Mouse (Mus musculus): ENCODE results near the gene Txndc12. TPM values are rescaled to one million over a fixed set of nuclear protein-coding genes. Genes with fewer than 3 reads are reported as not detected.

Gene Txndc12
- polyA plus RNA-seq, 1 experiment from 2014 or later = 27.0 TPM

DNA sequence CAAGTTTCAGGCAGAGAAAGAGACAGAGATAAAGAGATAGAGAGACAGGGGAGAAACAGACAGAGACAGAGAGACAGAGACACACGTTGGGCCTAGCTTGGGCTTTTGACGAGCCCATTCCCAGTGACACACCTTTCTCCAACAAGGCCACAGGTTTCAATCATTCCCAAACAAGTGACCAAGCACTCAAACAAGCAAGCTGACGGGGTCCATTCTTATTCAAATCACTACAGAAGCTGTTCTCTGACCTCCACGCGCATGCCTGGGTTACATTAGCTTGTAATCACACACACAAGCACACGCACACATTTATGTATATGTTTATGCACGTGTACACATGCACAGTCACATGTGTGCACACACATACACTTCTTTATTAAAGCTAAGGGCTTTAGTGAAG lies 66.0 kb downstream of the Txndc12 start:
- no peak overlapping the region for H3K27ac ChIP-seq (replicated peaks)
- H3K9ac ChIP-seq = no peak overlapping the region
- H3K4me3 ChIP-seq (replicated peaks) = no peak overlapping the region
- no peaks in the 10 kb centered on the region for H3K4me1 ChIP-seq (replicated peaks)
- H3K4me2 ChIP-seq = no peak overlapping the region
- whole genome bisulfite sequencing (ENCODE audit: insufficient replicate concordance) = 71% methylated on average over 7 of the region's 7 CpGs
- ATAC-seq (ENCODE audit: insufficient read depth) = no peak
- H3K36me3 ChIP-seq (replicated peaks) = no peaks in the 10 kb centered on the region
- H3K27me3 ChIP-seq = no peaks in the 10 kb centered on the region
- H3K9me3 ChIP-seq (replicated peaks) = no peaks in the 10 kb centered on the region

- ATAC-seq (ENCODE audit: insufficient read depth) = no peak
- Histone ChIP-seq H3K36me3 (replicated peaks) (no peaks in the 10 kb centered on the region), H3K27me3 (peaks cover 15% of the 10 kb centered on the region), H3K27ac (replicated peaks) (no peak overlapping the region), H3K4me1 (replicated peaks) (no peaks in the 10 kb centered on the region), H3K9ac (no peak overlapping the region), H3K4me3 (replicated peaks) (no peak overlapping the region), H3K4me2 (no peak overlapping the region), H3K9me3 (replicated peaks) (no peaks in the 10 kb centered on the region)
- 66% methylated on average over 9 of the region's 9 CpGs for WGBS (ENCODE audit: insufficient replicate concordance)
These were observed 68.5 kb downstream of the Txndc12 start for GRCm38 (mm10) chr4:108902886-108903285.

DNA sequence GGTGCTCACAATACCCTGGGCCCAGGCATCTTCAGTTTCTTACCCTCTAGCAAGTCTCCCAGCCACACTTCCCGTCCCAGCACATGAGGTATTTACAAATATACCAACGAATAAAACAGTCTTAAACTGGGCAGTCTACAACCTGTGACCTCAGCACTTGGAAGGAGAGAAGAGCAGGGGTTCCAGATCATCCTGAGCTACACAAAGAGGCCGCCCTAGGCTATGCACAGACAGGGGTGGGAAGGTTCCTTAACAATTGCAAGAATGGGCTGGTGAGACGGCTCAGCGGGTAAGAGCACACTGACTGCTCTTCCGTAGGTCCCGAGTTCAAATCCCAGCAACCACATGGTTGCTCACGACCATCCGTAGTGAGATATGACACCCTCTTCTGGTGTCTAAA lies 68.9 kb downstream of the Txndc12 start:
- ATAC-seq (ENCODE audit: insufficient read depth) = no peak
- 71% methylated on average over 9 of the region's 9 CpGs for WGBS (ENCODE audit: insufficient replicate concordance)
- Histone ChIP-seq H3K9me3 (replicated peaks) (no peaks in the 10 kb centered on the region), H3K9ac (no peak overlapping the region), H3K27ac (replicated peaks) (no peak overlapping the region), H3K36me3 (replicated peaks) (no peaks in the 10 kb centered on the region), H3K4me3 (replicated peaks) (no peak overlapping the region), H3K27me3 (peaks cover 19% of the 10 kb centered on the region), H3K4me1 (replicated peaks) (no peaks in the 10 kb centered on the region), H3K4me2 (no peak overlapping the region)

GRCm38 (mm10) chr4:108904076-108904475 lies 69.7 kb downstream of the Txndc12 start:
- Histone ChIP-seq H3K4me1 (replicated peaks) (no peaks in the 10 kb centered on the region), H3K36me3 (replicated peaks) (no peaks in the 10 kb centered on the region), H3K27ac (replicated peaks) (no peak overlapping the region), H3K9me3 (replicated peaks) (no peaks in the 10 kb centered on the region), H3K4me3 (replicated peaks) (no peak overlapping the region), H3K4me2 (no peak overlapping the region), H3K9ac (no peak overlapping the region), H3K27me3 (peaks cover 19% of the 10 kb centered on the region)
- WGBS (ENCODE audit: insufficient replicate concordance) = 63% methylated on average over 6 of the region's 6 CpGs
- ATAC-seq (ENCODE audit: insufficient read depth) = no peak

GRCm38 (mm10) chr4:108904790-108905189 lies 70.4 kb downstream of the Txndc12 start:
- no peak overlapping the region for H3K4me2 ChIP-seq
- peaks cover 19% of the 10 kb centered on the region for H3K27me3 ChIP-seq
- H3K36me3 ChIP-seq (replicated peaks) = no peaks in the 10 kb centered on the region
- no peak for ATAC-seq (ENCODE audit: insufficient read depth)
- H3K27ac ChIP-seq (replicated peaks) = no peak overlapping the region
- WGBS (ENCODE audit: insufficient replicate concordance) = 74% methylated on average over 10 of the region's 10 CpGs
- no peak overlapping the region for H3K4me3 ChIP-seq (replicated peaks)
- no peak overlapping the region for H3K9ac ChIP-seq
- H3K4me1 ChIP-seq (replicated peaks) = no peaks in the 10 kb centered on the region
- no peaks in the 10 kb centered on the region for H3K9me3 ChIP-seq (replicated peaks)

GRCm38 (mm10) chr4:108905859-108906258 lies 71.5 kb downstream of the Txndc12 start:
- 35% methylated on average over 6 of the region's 6 CpGs for WGBS (ENCODE audit: insufficient replicate concordance)
- no peak for ATAC-seq (ENCODE audit: insufficient read depth)
- no peak overlapping the region for H3K9ac ChIP-seq

GRCm38 (mm10) chr4:108907475-108907874 lies 73.1 kb downstream of the Txndc12 start:
- H3K4me3 ChIP-seq (replicated peaks) = no peak overlapping the region
- ATAC-seq (ENCODE audit: insufficient read depth) = no peak
- H3K4me2 ChIP-seq = no peak overlapping the region
- H3K36me3 ChIP-seq (replicated peaks) = no peaks in the 10 kb centered on the region
- H3K27me3 ChIP-seq = peaks cover 19% of the 10 kb centered on the region
- H3K4me1 ChIP-seq (replicated peaks) = no peaks in the 10 kb centered on the region
- H3K9ac ChIP-seq = no peak overlapping the region
- no peaks in the 10 kb centered on the region for H3K9me3 ChIP-seq (replicated peaks)
- no peak overlapping the region for H3K27ac ChIP-seq (replicated peaks)

More at GRCm38 (mm10) chr4:108905859-108906258, 71.5 kb downstream of the Txndc12 start:
- Histone ChIP-seq H3K4me2 (no peak overlapping the region), H3K9me3 (replicated peaks) (no peaks in the 10 kb centered on the region), H3K36me3 (replicated peaks) (no peaks in the 10 kb centered on the region), H3K4me3 (replicated peaks) (no peak overlapping the region), H3K27ac (replicated peaks) (no peak overlapping the region), H3K4me1 (replicated peaks) (no peaks in the 10 kb centered on the region), H3K27me3 (peaks cover 19% of the 10 kb centered on the region)

DNA sequence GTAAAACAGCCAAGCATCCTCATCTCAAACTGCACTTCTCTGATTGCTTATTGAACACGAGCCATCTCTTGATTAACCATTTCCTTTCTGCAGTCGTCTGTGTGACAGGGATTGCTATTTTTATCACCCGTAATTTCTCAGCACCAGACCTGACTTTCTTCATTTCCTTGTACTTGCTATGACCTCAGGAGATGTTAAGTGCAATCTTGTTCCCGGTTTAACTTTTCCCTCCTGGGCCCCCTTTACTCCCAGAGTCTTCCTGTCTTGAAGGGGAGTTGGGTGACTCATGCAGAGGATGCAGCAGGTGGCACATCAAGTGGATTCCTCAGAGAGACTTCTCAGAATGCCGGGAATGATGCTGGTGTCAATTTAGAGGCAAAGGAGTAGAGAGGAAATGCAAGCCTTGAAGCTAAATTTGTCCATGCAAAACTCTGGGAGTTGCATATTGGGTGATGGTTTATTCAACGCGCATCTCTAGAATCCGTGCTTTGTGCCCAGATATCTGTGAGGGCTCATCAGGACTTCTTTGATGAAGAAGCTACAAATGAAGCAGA lies 75.5 kb downstream of the Txndc12 start:
- H3K9ac ChIP-seq = no peak overlapping the region; the same call in 1 of the 2 replicates

More for the DNA sequence above, 75.5 kb downstream of the Txndc12 start:
- H3K4me1 ChIP-seq (replicated peaks) = no peaks in the 10 kb centered on the region
- H3K27ac ChIP-seq (replicated peaks) = no peak overlapping the region
- 39% methylated on average over 8 of the region's 8 CpGs for WGBS (ENCODE audit: insufficient replicate concordance)
- H3K4me2 ChIP-seq = no peak overlapping the region
- H3K36me3 ChIP-seq (replicated peaks) = no peaks in the 10 kb centered on the region
- no peak overlapping the region for H3K4me3 ChIP-seq (replicated peaks)
- peaks cover 19% of the 10 kb centered on the region for H3K27me3 ChIP-seq
- ATAC-seq (ENCODE audit: insufficient read depth) = no peak
- no peaks in the 10 kb centered on the region for H3K9me3 ChIP-seq (replicated peaks)

Other genes starting within 250 kb of the Txndc12 start
- gene Cc2d1b, start 214.7 kb upstream of the Txndc12 start, polyA plus RNA-seq (2015; fragmentation: Nextera tagmentation; extraction: Ambion mirVana) = 9.0 and 9.1 TPM in 2 replicates
- 0.15 TPM in 1 of 2 replicates, not detected in the other for gene 3110021N24Rik, start 115.0 kb upstream of the Txndc12 start, polyA plus RNA-seq (2015; fragmentation: Nextera tagmentation; extraction: Ambion mirVana)
- 0.45 and 0.56 TPM in 2 replicates for gene Zfyve9, start 53.8 kb upstream of the Txndc12 start, polyA plus RNA-seq (2015; fragmentation: Nextera tagmentation; extraction: Ambion mirVana)
- 35.2 and 39.4 TPM in 2 replicates for gene Btf3l4, start 987 bp upstream of the Txndc12 start, polyA plus RNA-seq (2015; fragmentation: Nextera tagmentation; extraction: Ambion mirVana)
- gene Kti12, start 13.2 kb downstream of the Txndc12 start, polyA plus RNA-seq (2015; fragmentation: Nextera tagmentation; extraction: Ambion mirVana) = 36.6 and 41.1 TPM in 2 replicates
- 0.24 and 0.29 TPM in 2 replicates for gene A730015C16Rik, start 14.0 kb downstream of the Txndc12 start, polyA plus RNA-seq (2015; fragmentation: Nextera tagmentation; extraction: Ambion mirVana)
- 2.1 and 2.8 TPM in 2 replicates for gene Rab3b, start 44.5 kb downstream of the Txndc12 start, polyA plus RNA-seq (2015; fragmentation: Nextera tagmentation; extraction: Ambion mirVana)
- gene Nrd1, start 166.1 kb downstream of the Txndc12 start, polyA plus RNA-seq (2015; fragmentation: Nextera tagmentation; extraction: Ambion mirVana) = 33.7 and 33.8 TPM in 2 replicates

Measured in liver, embryonic 15.5 days (tissue).